Mouse (Mus musculus) colon, adult 2 months (tissue): ENCODE results near the gene Vmn1r35. TPM values are rescaled to one million over a fixed set of nuclear protein-coding genes. Genes with fewer than 3 reads are reported as not detected.

Experiments used
- polyA plus RNA-seq: library from polyadenylated mRNA; depleted of rRNA; stranded (reverse); fragments of >200 nt; gene quantifications from 2 replicates; pipeline ENCODE4 v1.2.3, GENCODE M21; 2012; rRNA removed

The Vmn1r35 gene
- polyA plus RNA-seq: not detected in 2 replicates

GRCm38 (mm10) chr6:66685806-66686205 lies at the start of gene Vmn1r35:
TSS of gene Vmn1r35 (minus strand) at chr6:66685906.

GRCm38 (mm10) chr6:66729082-66729481 lies 43.4 kb upstream of the Vmn1r35 start, which contains the start of gene Vmn1r37:
TSS of gene Vmn1r37 (plus strand) at chr6:66729382.

GRCm38 (mm10) chr6:66719068-66719467 lies 33.4 kb upstream of the Vmn1r35 start, which contains the start of gene Vmn1r36:
TSS of gene Vmn1r36 (minus strand) at chr6:66719168.

GRCm38 (mm10) chr6:66643779-66644178 lies 41.9 kb downstream of the Vmn1r35 start, which contains the start of gene Vmn1r34:
TSS of gene Vmn1r34 (minus strand) at chr6:66643879.

Other genes starting within 250 kb of the Vmn1r35 start
- 2.9 and 4.2 TPM in 2 replicates for gene Mad2l1, start 150.5 kb downstream of the Vmn1r35 start, polyA plus RNA-seq
- not detected in 2 replicates for gene Vmn1r32, start 125.8 kb downstream of the Vmn1r35 start, polyA plus RNA-seq
- not detected in 2 replicates for gene Vmn1r33, start 67.6 kb downstream of the Vmn1r35 start, polyA plus RNA-seq
- not detected in 2 replicates for gene Vmn1r34, start 42.0 kb downstream of the Vmn1r35 start, polyA plus RNA-seq
- gene Vmn1r36, start 33.3 kb upstream of the Vmn1r35 start, polyA plus RNA-seq: not detected in 2 replicates
- gene Vmn1r37, start 43.5 kb upstream of the Vmn1r35 start, polyA plus RNA-seq: not detected in 2 replicates
- gene Vmn1r38, start 96.7 kb upstream of the Vmn1r35 start, polyA plus RNA-seq: not detected in 2 replicates
- not detected in 2 replicates for gene Vmn1r39, start 124.7 kb upstream of the Vmn1r35 start, polyA plus RNA-seq
- 38.0 and 38.2 TPM in 2 replicates for gene Gng12, start 210.5 kb upstream of the Vmn1r35 start, polyA plus RNA-seq